Mouse (Mus musculus) erythroid progenitor cell, adult 5-6 weeks (primary cell): ENCODE measurements around the gene Smim17. TPM values are rescaled to one million over a fixed set of nuclear protein-coding genes. Genes with fewer than 3 reads are reported as not detected.
"Not testable (repeated sequence)": the region's sequence is repeated elsewhere in the genome, so short reads cannot be mapped to it uniquely, and the experiment has no call there.

ENCODE experiments used
- ATAC-seq: replicated peaks from 2 replicates; pipeline ENCODE4 v1.8.0; 2016; ENCODE audit warnings: moderate number of reproducible peaks, mild to moderate bottlenecking, moderate TSS enrichment, inconsistent platforms; ENCODE audit not compliant: poor library complexity, low FRiP score, severe bottlenecking
- total RNA-seq, 2 experiments: library from RNA; stranded (forward) in 1 of 2; stranded (reverse) in 1 of 2; fragments of 150-400 nt in 1 of 2; fragments of 186-747, 209-891 nt in 1 of 2; gene quantifications; 2 replicates each; pipeline versions ENCODE4 v1.2.3 to v1.2.4; 2015 to 2017; ENCODE audit warnings: low replicate concordance in 2 of 2

The Smim17 gene
- total RNA-seq, 2 experiments from 2014 or later, result not detected

- no peak for ATAC-seq
These were observed 11.5 kb downstream of the Smim17 start, which contains the start of gene Gm20715 for GRCm38 (mm10) chr7:6410043-6410442. TSS of gene Gm20715 (plus strand) at chr7:6410277.

GRCm38 (mm10) chr7:6414626-6415441 is 16.3 kb downstream of the Smim17 start:
- ATAC-seq, result no peak

- no peak for ATAC-seq
These were observed 16.9 kb downstream of the Smim17 start for GRCm38 (mm10) chr7:6415442-6415787.

- ATAC-seq, result no peak
These were observed 21.4 kb downstream of the Smim17 start for GRCm38 (mm10) chr7:6419894-6420293.

GRCm38 (mm10) chr7:6429381-6429780 is 30.9 kb downstream of the Smim17 start:
- no peak for ATAC-seq

GRCm38 (mm10) chr7:6430342-6430741 is 31.8 kb downstream of the Smim17 start:
- no peak for ATAC-seq

GRCm38 (mm10) chr7:6438388-6438787 is 39.9 kb downstream of the Smim17 start, which contains the start of gene Olfr1344:
TSS of gene Olfr1344 (plus strand) at chr7:6438688.
- ATAC-seq, result no peak

- no peak for ATAC-seq
These were observed 42.7 kb downstream of the Smim17 start for GRCm38 (mm10) chr7:6441173-6441572.

GRCm38 (mm10) chr7:6447771-6448170 is 49.3 kb downstream of the Smim17 start:
- ATAC-seq, result no peak

GRCm38 (mm10) chr7:6455868-6456267 is 57.4 kb downstream of the Smim17 start, which contains the start of gene Olfr1336:
TSS of gene Olfr1336 (plus strand) at chr7:6456168.
- ATAC-seq, result no peak

GRCm38 (mm10) chr7:6456399-6456798 is 57.9 kb downstream of the Smim17 start:
- ATAC-seq, result no peak

- ATAC-seq, result no peak
These were observed 68.4 kb downstream of the Smim17 start, which contains the start of gene Olfr1346 for GRCm38 (mm10) chr7:6466951-6467350. TSS of gene Olfr1346 (plus strand) at chr7:6467101.

GRCm38 (mm10) chr7:6477633-6478032 is 79.1 kb downstream of the Smim17 start:
- ATAC-seq, result not testable (repeated sequence)

Other genes with a start within 250 kb of the Smim17 start
- gene Zfp787, start 242.7 kb upstream of the Smim17 start, total RNA-seq (2015; ENCODE audit: low replicate concordance), result 16.8 and 18.4 TPM in 2 replicates
- gene Zfp787, start 242.7 kb upstream of the Smim17 start, total RNA-seq (2017; ENCODE audit: low replicate concordance), result 4.1 and 7.6 TPM in 2 replicates
- gene Zfp444, start 226.5 kb upstream of the Smim17 start, total RNA-seq (2015; ENCODE audit: low replicate concordance), result 0.42 TPM in 1 of 2 replicates, not detected in the other
- gene Zfp444, start 226.5 kb upstream of the Smim17 start, total RNA-seq (2017; ENCODE audit: low replicate concordance), result 4.2 and 11.6 TPM in 2 replicates
- not detected in 2 replicates for gene Galp, start 201.6 kb upstream of the Smim17 start, total RNA-seq (2015; ENCODE audit: low replicate concordance)
- not detected in 2 replicates for gene Galp, start 201.6 kb upstream of the Smim17 start, total RNA-seq (2017; ENCODE audit: low replicate concordance)
- gene Zscan5b, start 176.4 kb upstream of the Smim17 start, total RNA-seq (2015; ENCODE audit: low replicate concordance), result not detected in 2 replicates
- gene Zscan5b, start 176.4 kb upstream of the Smim17 start, total RNA-seq (2017; ENCODE audit: low replicate concordance), result not detected in 2 replicates
- not detected in 2 replicates for gene Epp13, start 146.0 kb upstream of the Smim17 start, total RNA-seq (2015; ENCODE audit: low replicate concordance)
- gene Epp13, start 146.0 kb upstream of the Smim17 start, total RNA-seq (2017; ENCODE audit: low replicate concordance), result not detected in 2 replicates
- not detected in 2 replicates for gene Zfp667, start 112.1 kb upstream of the Smim17 start, total RNA-seq (2015; ENCODE audit: low replicate concordance)
- not detected in 2 replicates for gene Zfp667, start 112.1 kb upstream of the Smim17 start, total RNA-seq (2017; ENCODE audit: low replicate concordance)
- not detected in 2 replicates for gene Zfp583, start 67.4 kb upstream of the Smim17 start, total RNA-seq (2015; ENCODE audit: low replicate concordance)
- 1.2 TPM in 1 of 2 replicates, not detected in the other for gene Zfp583, start 67.4 kb upstream of the Smim17 start, total RNA-seq (2017; ENCODE audit: low replicate concordance)
- not detected in 2 replicates for gene Gm3854, start 55.0 kb upstream of the Smim17 start, total RNA-seq (2015; ENCODE audit: low replicate concordance)
- not detected in 2 replicates for gene Gm3854, start 55.0 kb upstream of the Smim17 start, total RNA-seq (2017; ENCODE audit: low replicate concordance)
- 1.7 TPM in 1 of 2 replicates, not detected in the other for gene Zfp78, start 35.4 kb upstream of the Smim17 start, total RNA-seq (2015; ENCODE audit: low replicate concordance)
- gene Zfp78, start 35.4 kb upstream of the Smim17 start, total RNA-seq (2017; ENCODE audit: low replicate concordance), result 1.2 TPM in 1 of 2 replicates, not detected in the other
- gene Zfp28, start 15.4 kb upstream of the Smim17 start, total RNA-seq (2015; ENCODE audit: low replicate concordance), result not detected in 2 replicates
- 0.51 TPM in 1 of 2 replicates, not detected in the other for gene Zfp28, start 15.4 kb upstream of the Smim17 start, total RNA-seq (2017; ENCODE audit: low replicate concordance)
- gene Gm20715, start 11.6 kb downstream of the Smim17 start, total RNA-seq (2015; ENCODE audit: low replicate concordance), result not detected in 2 replicates
- gene Gm20715, start 11.6 kb downstream of the Smim17 start, total RNA-seq (2017; ENCODE audit: low replicate concordance), result not detected in 2 replicates
- not detected in 2 replicates for gene Olfr1344, start 40.0 kb downstream of the Smim17 start, total RNA-seq (2015; ENCODE audit: low replicate concordance)
- gene Olfr1344, start 40.0 kb downstream of the Smim17 start, total RNA-seq (2017; ENCODE audit: low replicate concordance), result not detected in 2 replicates
- not detected in 2 replicates for gene Olfr1336, start 57.5 kb downstream of the Smim17 start, total RNA-seq (2015; ENCODE audit: low replicate concordance)
- gene Olfr1336, start 57.5 kb downstream of the Smim17 start, total RNA-seq (2017; ENCODE audit: low replicate concordance), result not detected in 2 replicates
- gene Olfr1346, start 68.4 kb downstream of the Smim17 start, total RNA-seq (2015; ENCODE audit: low replicate concordance), result not detected in 2 replicates
- gene Olfr1346, start 68.4 kb downstream of the Smim17 start, total RNA-seq (2017; ENCODE audit: low replicate concordance), result not detected in 2 replicates
- not detected in 2 replicates for gene Olfr5, start 88.2 kb downstream of the Smim17 start, total RNA-seq (2015; ENCODE audit: low replicate concordance)
- not detected in 2 replicates for gene Olfr5, start 88.2 kb downstream of the Smim17 start, total RNA-seq (2017; ENCODE audit: low replicate concordance)
- gene Olfr1347, start 101.0 kb downstream of the Smim17 start, total RNA-seq (2015; ENCODE audit: low replicate concordance), result not detected in 2 replicates
- gene Olfr1347, start 101.0 kb downstream of the Smim17 start, total RNA-seq (2017; ENCODE audit: low replicate concordance), result not detected in 2 replicates
- not detected in 2 replicates for gene Olfr1348, start 110.0 kb downstream of the Smim17 start, total RNA-seq (2015; ENCODE audit: low replicate concordance)
- not detected in 2 replicates for gene Olfr1348, start 110.0 kb downstream of the Smim17 start, total RNA-seq (2017; ENCODE audit: low replicate concordance)
- gene Olfr1349, start 124.2 kb downstream of the Smim17 start, total RNA-seq (2015; ENCODE audit: low replicate concordance), result not detected in 2 replicates
- not detected in 2 replicates for gene Olfr1349, start 124.2 kb downstream of the Smim17 start, total RNA-seq (2017; ENCODE audit: low replicate concordance)
- gene Olfr1350, start 166.1 kb downstream of the Smim17 start, total RNA-seq (2015; ENCODE audit: low replicate concordance), result not detected in 2 replicates
- gene Olfr1350, start 166.1 kb downstream of the Smim17 start, total RNA-seq (2017; ENCODE audit: low replicate concordance), result not detected in 2 replicates